Mouse (Mus musculus): ENCODE data around the gene Lrrc17. TPM values are rescaled to one million over a fixed set of nuclear protein-coding genes. Genes with fewer than 3 reads are reported as not detected.

Gene Lrrc17
- total RNA-seq, 1 experiment from 2014 or later: not detected

GRCm38 (mm10) chr5:21529110-21529720 lies 14.1 kb upstream of the Lrrc17 start:
- ATAC-seq (ENCODE audit: extremely low read depth, insufficient number of reproducible peaks, low FRiP score, poor library complexity, severe bottlenecking): no peak

GRCm38 (mm10) chr5:21532126-21532525 lies 11.2 kb upstream of the Lrrc17 start:
- no peak for ATAC-seq (ENCODE audit: extremely low read depth, insufficient number of reproducible peaks, low FRiP score, poor library complexity, severe bottlenecking)

- ATAC-seq (ENCODE audit: extremely low read depth, insufficient number of reproducible peaks, low FRiP score, poor library complexity, severe bottlenecking): no peak
Measured at GRCm38 (mm10) chr5:21532921-21533320, 10.4 kb upstream of the Lrrc17 start.

DNA sequence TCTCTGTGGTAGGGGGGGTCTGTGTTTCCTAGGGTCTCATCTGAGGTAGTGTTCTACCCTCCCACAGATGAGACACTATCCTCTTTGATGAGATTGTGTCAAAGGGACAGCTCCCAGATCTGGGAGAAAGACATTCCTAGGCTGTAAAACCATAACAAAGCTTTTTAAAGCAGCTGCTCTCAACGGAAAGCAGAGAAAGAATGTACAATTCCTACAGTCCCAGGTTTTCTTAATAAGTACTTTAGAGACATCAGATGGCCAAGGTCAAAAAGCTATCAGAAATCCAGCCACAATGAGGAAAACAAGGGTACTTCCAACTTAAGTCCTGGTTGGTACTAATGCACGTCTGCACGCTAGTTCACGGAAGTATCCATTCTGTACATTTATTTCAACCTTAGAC lies 1.1 kb upstream of the Lrrc17 start:
- no peak for ATAC-seq (ENCODE audit: extremely low read depth, insufficient number of reproducible peaks, low FRiP score, poor library complexity, severe bottlenecking)

DNA sequence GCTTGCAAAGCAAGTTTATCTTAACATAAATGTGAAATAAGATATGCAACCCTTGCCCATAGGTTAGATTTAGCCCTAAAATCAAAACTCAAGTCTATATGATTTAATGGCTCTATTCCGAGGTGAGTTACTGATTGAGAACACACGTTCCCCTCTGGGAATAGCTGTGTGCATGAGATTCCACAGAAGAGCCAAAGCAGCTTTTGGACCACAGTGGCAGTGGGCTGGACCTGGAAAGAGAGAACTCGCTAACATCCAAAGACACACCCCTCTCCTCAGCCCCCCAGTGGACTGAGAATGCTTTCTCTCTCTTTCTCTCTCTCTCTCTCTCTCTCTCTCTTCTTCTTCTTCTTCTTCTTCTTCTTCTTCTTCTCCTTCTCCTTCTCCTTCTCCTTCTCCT lies 1.5 kb downstream of the Lrrc17 start:
- ATAC-seq (ENCODE audit: extremely low read depth, insufficient number of reproducible peaks, low FRiP score, poor library complexity, severe bottlenecking): no peak

DNA sequence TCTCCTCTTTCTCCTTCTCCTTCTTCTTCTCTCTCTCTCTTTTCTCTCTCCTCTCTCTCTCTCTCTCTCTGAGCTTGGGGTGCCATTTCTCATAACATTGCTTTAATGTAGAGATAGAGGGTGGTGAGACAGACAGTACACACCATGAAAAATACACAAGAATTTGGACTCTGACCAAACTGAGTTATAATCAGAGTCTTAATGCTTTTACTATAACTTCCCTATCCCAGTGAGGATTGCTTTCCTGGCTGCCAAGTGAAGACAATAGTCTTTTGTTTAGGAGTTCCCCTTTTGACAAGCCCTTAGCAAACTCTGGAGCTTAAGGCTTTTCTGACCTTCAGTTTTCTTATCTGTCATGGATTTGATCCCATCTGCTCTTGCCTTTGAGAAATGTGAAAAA lies 1.9 kb downstream of the Lrrc17 start:
- no peak for ATAC-seq (ENCODE audit: extremely low read depth, insufficient number of reproducible peaks, low FRiP score, poor library complexity, severe bottlenecking)

DNA sequence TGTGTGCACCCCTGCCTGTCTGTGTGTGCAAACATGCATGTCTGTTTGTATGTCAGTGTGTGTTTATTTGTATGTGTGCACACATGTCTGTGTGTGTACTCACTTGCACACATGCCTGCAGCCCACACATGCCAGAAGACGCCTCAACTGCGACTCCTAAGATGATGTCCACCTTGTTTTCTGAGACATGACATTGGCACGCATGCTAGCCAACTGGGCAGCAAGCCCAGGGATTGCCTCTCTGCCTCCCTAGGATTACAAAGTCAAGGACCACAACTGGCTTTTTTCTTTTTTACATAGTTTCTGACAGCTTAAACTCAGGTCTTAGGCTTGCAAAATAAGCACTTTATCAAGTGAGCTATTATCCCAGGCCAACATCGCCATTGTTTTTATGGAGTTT lies 2.4 kb downstream of the Lrrc17 start:
- ATAC-seq (ENCODE audit: extremely low read depth, insufficient number of reproducible peaks, low FRiP score, poor library complexity, severe bottlenecking): no peak

DNA sequence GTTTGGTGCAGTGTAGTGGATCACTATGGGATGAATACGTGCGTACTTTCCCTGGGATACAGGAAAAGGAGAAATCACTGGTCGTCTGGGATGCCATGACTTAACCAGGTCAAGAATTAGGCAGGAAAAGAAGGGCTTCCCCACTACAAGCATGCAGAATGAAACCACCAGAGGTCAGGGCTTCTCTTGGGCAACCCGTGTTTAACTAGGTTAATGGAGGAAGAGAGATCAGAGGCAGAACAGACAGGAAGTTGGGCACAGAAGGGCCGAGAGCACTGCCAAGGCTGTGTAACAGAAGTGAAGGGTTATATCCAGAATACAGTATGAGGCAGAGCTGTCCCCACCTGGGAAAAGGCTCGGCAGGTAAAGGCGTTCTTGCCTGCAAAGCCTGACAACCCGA lies 3.6 kb downstream of the Lrrc17 start:
- no peak for ATAC-seq (ENCODE audit: extremely low read depth, insufficient number of reproducible peaks, low FRiP score, poor library complexity, severe bottlenecking)

GRCm38 (mm10) chr5:21553685-21554084 lies 10.3 kb downstream of the Lrrc17 start:
- no peak for ATAC-seq (ENCODE audit: extremely low read depth, insufficient number of reproducible peaks, low FRiP score, poor library complexity, severe bottlenecking)

- no peak for ATAC-seq (ENCODE audit: extremely low read depth, insufficient number of reproducible peaks, low FRiP score, poor library complexity, severe bottlenecking)
Measured at GRCm38 (mm10) chr5:21554732-21555131, 11.4 kb downstream of the Lrrc17 start.

DNA sequence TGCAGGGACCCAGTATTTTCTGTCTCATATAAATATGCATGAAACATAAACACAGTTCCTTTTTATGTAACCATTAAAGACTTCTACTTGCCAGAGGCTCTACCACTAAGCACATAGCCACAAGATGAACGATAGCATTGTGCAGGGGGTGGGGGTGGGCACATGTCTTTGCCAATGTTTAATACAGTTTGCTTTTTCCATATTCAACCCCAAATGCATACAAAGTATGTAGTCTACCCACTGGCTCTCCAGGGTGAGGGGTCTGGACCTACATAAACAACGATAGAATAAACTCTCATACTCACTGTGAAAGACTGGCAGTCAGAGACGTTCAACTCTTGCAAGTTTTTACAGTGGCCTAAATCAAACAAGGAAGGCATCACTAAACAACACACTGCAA lies 13.1 kb downstream of the Lrrc17 start:
- ATAC-seq (ENCODE audit: extremely low read depth, insufficient number of reproducible peaks, low FRiP score, poor library complexity, severe bottlenecking): no peak

- ATAC-seq (ENCODE audit: extremely low read depth, insufficient number of reproducible peaks, low FRiP score, poor library complexity, severe bottlenecking): no peak
Measured at GRCm38 (mm10) chr5:21563936-21564335, 20.6 kb downstream of the Lrrc17 start.

DNA sequence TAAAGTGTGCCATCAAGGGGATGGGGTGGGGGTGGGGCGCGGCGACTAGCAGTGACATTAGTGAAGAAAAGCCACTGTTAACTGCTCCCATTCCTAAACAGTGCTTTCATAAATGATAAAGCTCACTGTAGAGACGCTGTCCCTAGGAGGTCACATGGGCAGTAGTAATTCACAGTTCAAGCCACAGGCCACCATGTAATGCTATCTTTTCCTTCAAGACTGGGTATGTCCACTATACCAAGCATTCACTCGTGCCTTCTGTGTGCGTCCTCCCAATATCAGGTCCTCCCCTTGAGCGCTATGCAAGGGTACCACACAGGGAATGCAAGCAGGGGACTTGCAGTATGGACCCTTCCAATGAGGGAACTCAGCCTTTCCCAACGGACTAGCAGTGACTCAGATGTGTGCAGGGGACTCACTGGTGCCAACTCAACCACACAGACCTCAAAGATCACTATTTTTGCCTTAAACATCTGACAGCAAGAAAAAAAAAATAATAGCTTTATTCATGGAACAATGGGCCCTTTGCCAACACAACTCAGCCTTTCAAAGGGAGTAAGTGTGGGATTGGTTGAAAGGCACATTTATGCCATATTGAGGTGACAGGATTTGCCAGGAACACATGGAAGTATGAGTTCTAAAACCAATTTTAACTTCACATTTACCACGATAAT lies 22.2 kb downstream of the Lrrc17 start:
- ATAC-seq (ENCODE audit: extremely low read depth, insufficient number of reproducible peaks, low FRiP score, poor library complexity, severe bottlenecking): no peak

DNA sequence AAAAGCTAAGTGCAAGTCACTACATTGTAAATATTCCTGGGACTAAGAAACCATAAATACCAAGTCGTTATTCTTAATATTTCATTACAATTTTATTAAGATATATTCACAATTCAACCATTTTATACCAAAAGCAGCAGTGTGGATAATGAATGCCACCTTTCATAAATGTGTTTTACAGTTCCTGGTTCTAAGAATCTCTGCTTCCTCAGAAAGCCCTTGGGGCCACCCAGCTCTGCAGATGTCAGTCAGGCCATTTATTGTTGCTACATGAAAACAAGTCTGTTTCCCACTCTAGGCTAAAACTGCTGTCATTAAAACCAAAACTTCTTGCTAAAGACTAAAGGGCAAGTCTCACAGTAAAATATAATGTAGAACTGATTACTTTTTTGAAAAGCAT lies 24.4 kb downstream of the Lrrc17 start:
- ATAC-seq (ENCODE audit: extremely low read depth, insufficient number of reproducible peaks, low FRiP score, poor library complexity, severe bottlenecking): no peak

DNA sequence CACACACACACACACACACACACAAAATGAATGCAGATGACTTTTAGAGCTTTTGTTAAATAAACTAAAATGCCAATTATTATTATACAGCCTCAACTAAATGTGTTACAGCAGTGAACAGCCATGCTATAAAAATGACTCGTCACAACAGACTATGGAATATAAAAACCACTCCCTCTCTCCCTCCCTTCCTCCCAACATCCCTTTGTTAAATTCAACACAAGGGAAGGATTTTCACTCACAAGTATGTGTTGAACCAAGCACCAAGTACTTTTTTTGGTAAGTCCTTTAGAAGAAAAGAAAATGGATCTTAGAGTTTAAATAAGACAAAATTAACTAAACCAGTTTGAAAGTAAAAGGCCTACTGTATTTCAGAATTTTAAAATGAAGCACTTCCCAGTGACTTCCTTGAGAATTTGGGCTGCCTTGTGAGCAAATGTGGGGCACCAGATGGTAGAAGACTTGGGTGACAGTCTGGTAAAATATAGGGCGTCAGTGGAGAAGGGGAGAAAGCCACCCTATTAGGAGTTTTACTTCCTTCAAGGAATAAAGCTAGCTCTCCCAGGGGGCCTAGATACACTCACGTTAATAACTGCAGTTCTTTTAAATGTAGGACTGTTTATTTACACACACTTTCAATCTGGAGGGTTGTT lies 29.5 kb downstream of the Lrrc17 start:
- ATAC-seq (ENCODE audit: extremely low read depth, insufficient number of reproducible peaks, low FRiP score, poor library complexity, severe bottlenecking): no peak

- ATAC-seq (ENCODE audit: extremely low read depth, insufficient number of reproducible peaks, low FRiP score, poor library complexity, severe bottlenecking): no peak
Measured at GRCm38 (mm10) chr5:21574386-21575209, 31.2 kb downstream of the Lrrc17 start.

DNA sequence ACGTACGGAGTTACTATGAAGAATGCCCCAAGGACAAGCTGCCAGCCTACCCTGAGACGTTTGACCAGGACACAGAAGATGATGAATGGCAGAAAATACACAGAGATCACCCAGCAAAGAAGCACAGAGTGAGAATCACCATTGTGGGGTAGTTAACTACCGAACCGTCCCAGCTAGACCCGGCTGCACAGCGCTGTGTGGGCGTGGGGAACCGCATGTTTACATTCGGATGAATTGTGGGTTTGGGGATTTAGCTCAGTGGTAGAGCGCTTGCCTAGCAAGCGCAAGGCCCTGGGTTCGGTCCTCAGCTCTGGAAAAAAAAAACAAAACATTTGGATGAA lies 31.8 kb downstream of the Lrrc17 start:
- ATAC-seq (ENCODE audit: extremely low read depth, insufficient number of reproducible peaks, low FRiP score, poor library complexity, severe bottlenecking): no peak

DNA sequence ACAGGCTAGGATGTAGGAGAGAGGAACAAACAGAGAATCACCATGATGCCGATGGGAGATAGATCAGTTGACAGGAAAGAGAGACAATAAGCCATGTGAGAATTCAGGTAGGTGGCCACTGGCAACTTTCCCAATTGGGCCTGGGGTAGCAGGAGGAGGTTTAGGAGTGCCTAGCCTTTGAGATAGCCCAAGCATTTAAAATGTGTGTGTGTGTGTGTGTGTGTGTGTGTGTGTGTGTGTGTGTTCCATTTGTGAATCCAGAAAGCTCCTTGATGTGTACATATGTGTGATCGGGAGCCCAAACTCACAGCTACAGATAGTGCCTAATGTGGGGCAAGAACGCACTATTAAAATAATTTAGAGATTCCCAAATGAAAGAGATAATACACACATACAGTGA lies 34.8 kb downstream of the Lrrc17 start:
- ATAC-seq (ENCODE audit: extremely low read depth, insufficient number of reproducible peaks, low FRiP score, poor library complexity, severe bottlenecking): no peak

DNA sequence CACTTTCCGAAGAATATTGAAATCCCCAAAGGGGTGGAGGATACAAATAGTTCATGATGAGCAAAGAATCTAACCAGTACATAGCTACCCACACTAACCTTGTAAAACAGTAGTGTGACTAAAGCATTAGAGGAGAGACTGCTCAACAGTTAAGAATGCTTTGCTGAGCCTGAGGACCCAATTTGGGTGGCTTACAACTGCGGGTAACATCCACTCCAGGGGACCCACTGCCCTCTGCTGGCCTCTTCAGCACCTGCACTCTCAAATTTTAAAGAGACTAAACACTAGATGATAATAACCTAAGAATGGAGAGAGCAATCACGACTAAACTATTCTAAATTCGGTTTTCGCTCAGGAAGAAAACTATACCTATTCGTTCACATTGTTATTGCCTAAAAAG lies 43.4 kb downstream of the Lrrc17 start:
- peak; percentile 90 for ATAC-seq (ENCODE audit: extremely low read depth, insufficient number of reproducible peaks, low FRiP score, poor library complexity, severe bottlenecking)

GRCm38 (mm10) chr5:21587683-21588082 lies 44.3 kb downstream of the Lrrc17 start:
- no peak for ATAC-seq (ENCODE audit: extremely low read depth, insufficient number of reproducible peaks, low FRiP score, poor library complexity, severe bottlenecking)

Data from neutrophil, adult 5-6 weeks (primary cell).